Mouse (Mus musculus): ENCODE results near the gene Tmem170b. TPM values are rescaled to one million over a fixed set of nuclear protein-coding genes. Genes with fewer than 3 reads are reported as not detected.

Gene Tmem170b
- polyA plus RNA-seq, 1 experiment from 2014 or later = 22.2 TPM

GRCm38 (mm10) chr13:41638083-41638482, 32.4 kb downstream of the Tmem170b start:
- Histone ChIP-seq H3K4me2 (ENCODE audit: low read length) (no peak overlapping the region), H3K4me1 (ENCODE audit: control insufficient read depth in 2 of 2, insufficient read depth in 2 of 2, low read length in 2 of 2) (peaks cover 2 to 3% of the 10 kb centered on the region in 2 experiments; a peak in 1 of 4 replicates), H3K4me3 (ENCODE audit: control insufficient read depth in 1 of 2, insufficient read depth in 1 of 2, low read depth in 1 of 2, low read length in 2 of 2) (no peak overlapping the region), H3K27me3 (ENCODE audit: control insufficient read depth, insufficient read depth, low read length) (no peaks in the 10 kb centered on the region), H3K27ac (replicated peaks in 1 of 2; ENCODE audit: control insufficient read depth in 1 of 2, insufficient read depth in 1 of 2, low read depth in 2 of 2, low read length in 2 of 2) (no peak overlapping the region), H3K9me3 (ENCODE audit: control insufficient read depth, low read length) (no peaks in the 10 kb centered on the region), H3K9ac (ENCODE audit: low read length) (no peak overlapping the region), H3K36me3 (ENCODE audit: control insufficient read depth, insufficient read depth, low read length) (peaks cover 13% of the 10 kb centered on the region; the same call in 1 of the 2 replicates)
- no peak for ATAC-seq (ENCODE audit: insufficient number of reproducible peaks, insufficient read depth, low FRiP score, low read depth)
- 81% methylated on average over 4 of the region's 4 CpGs for WGBS

GRCm38 (mm10) chr13:41642851-41643250, 37.1 kb downstream of the Tmem170b start:
- Histone ChIP-seq H3K9ac (ENCODE audit: low read length) (peak overlapping the region; percentile 59), H3K27ac (replicated peaks in 1 of 2; ENCODE audit: control insufficient read depth in 1 of 2, insufficient read depth in 1 of 2, low read depth in 2 of 2, low read length in 2 of 2) (no peak overlapping the region), H3K4me1 (ENCODE audit: control insufficient read depth in 2 of 2, insufficient read depth in 2 of 2, low read length in 2 of 2) (peaks cover 16 to 20% of the 10 kb centered on the region in 2 experiments), H3K9me3 (ENCODE audit: control insufficient read depth, low read length) (no peaks in the 10 kb centered on the region), H3K4me2 (ENCODE audit: low read length) (peak overlapping the region; percentile 36), H3K4me3 (ENCODE audit: control insufficient read depth in 1 of 2, insufficient read depth in 1 of 2, low read depth in 1 of 2, low read length in 2 of 2) (no peak overlapping the region), H3K36me3 (ENCODE audit: control insufficient read depth, insufficient read depth, low read length) (0 out of 2 replicates have a peak, but pooled peaks cover 2% of the 10 kb centered on the region), H3K27me3 (ENCODE audit: control insufficient read depth, insufficient read depth, low read length) (no peaks in the 10 kb centered on the region)
- ATAC-seq (ENCODE audit: insufficient number of reproducible peaks, insufficient read depth, low FRiP score, low read depth) = no peak
- WGBS = 11% methylated on average over 6 of the region's 6 CpGs

DNA sequence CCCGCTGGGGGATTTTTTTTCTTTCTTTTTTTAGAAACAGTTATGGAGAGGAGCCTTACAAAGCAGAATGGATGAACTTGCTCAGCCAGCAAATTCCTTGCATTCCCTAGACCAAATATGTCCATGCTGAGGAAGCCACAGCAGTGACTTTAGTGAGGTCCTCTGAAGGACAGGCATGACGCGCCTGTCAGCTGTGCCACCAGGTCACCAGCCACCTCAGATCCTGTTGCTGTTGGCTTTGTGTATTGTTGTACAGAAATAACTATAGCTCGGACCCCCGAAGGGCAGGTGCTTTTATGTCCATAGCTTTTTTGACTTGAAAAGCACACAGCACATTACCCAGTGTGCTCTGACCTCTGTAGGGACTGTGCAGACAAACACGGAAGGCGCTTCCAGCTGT, 38.1 kb downstream of the Tmem170b start:
- 21% methylated on average over 7 of the region's 7 CpGs for WGBS
- H3K27me3 ChIP-seq (ENCODE audit: control insufficient read depth, insufficient read depth, low read length) = no peaks in the 10 kb centered on the region
- ATAC-seq (ENCODE audit: insufficient number of reproducible peaks, insufficient read depth, low FRiP score, low read depth) = peak; percentile 87
- peaks cover 19 to 24% of the 10 kb centered on the region in 2 experiments for H3K4me1 ChIP-seq (ENCODE audit: control insufficient read depth in 2 of 2, insufficient read depth in 2 of 2, low read length in 2 of 2)
- no peaks in the 10 kb centered on the region for H3K9me3 ChIP-seq (ENCODE audit: control insufficient read depth, low read length)
- H3K4me2 ChIP-seq (ENCODE audit: low read length) = peak overlapping the region; percentile 36
- peak overlapping the region; percentile 95 to 96 for H3K27ac ChIP-seq (replicated peaks in 1 of 2; ENCODE audit: control insufficient read depth in 1 of 2, insufficient read depth in 1 of 2, low read depth in 2 of 2, low read length in 2 of 2)
- no peak overlapping the region for H3K4me3 ChIP-seq (ENCODE audit: control insufficient read depth in 1 of 2, insufficient read depth in 1 of 2, low read depth in 1 of 2, low read length in 2 of 2)
- H3K36me3 ChIP-seq (ENCODE audit: control insufficient read depth, insufficient read depth, low read length) = 0 out of 2 replicates have a peak, but pooled peaks cover 2% of the 10 kb centered on the region
- H3K9ac ChIP-seq (ENCODE audit: low read length) = peak overlapping the region; percentile 59

DNA sequence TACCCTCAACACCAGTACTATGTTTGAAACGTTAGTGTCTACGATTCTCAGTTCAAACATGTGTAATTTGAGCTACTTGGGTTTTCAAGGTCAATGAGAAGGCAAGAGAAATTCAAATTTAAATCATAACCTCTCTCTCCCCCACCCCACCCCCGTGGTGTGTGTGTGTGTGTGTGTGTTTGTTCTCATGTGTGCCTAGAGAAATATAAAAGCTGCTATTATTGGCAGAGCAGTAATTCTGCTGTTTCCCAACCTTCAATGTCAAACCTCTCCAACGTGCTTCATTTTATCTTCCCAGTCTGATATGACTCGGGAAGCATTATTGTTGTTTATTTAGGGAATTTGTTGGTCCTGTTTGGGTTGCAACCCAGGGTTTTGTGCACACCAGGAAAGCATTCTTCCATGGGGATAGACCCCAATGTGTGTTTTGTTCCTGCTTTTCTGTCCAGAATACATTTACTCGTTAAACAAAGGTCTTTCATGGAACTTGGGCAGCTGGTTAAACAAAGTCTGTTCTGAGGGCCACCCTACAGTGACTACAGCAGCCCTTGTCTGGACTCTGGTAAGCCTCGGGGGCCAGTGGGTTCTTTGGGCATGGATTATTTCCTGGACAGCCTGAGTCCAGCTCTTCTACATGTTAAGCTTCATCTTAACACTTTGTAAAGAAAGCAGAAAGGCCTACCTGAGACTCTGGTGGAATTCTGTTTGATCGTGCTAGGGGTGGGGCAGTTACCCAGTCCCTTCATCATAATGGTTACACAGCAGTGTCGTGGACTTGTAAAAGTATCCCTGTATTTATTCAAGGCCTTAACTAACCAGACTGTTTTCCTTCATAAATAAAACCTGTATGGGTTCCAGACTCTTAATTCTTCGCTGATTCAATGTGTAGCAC, 39.1 kb downstream of the Tmem170b start:
- no peaks in the 10 kb centered on the region for H3K9me3 ChIP-seq (ENCODE audit: control insufficient read depth, low read length)
- peak overlapping the region; percentile 94 to 96 for H3K27ac ChIP-seq (replicated peaks in 1 of 2; ENCODE audit: control insufficient read depth in 1 of 2, insufficient read depth in 1 of 2, low read depth in 2 of 2, low read length in 2 of 2)
- no peak for ATAC-seq (ENCODE audit: insufficient number of reproducible peaks, insufficient read depth, low FRiP score, low read depth)
- H3K9ac ChIP-seq (ENCODE audit: low read length) = no peak overlapping the region
- H3K27me3 ChIP-seq (ENCODE audit: control insufficient read depth, insufficient read depth, low read length) = no peaks in the 10 kb centered on the region
- no peaks in the 10 kb centered on the region for H3K36me3 ChIP-seq (ENCODE audit: control insufficient read depth, insufficient read depth, low read length)
- H3K4me1 ChIP-seq (ENCODE audit: control insufficient read depth in 2 of 2, insufficient read depth in 2 of 2, low read length in 2 of 2) = peaks cover 24 to 28% of the 10 kb centered on the region in 2 experiments
- no peak overlapping the region for H3K4me3 ChIP-seq (ENCODE audit: control insufficient read depth in 1 of 2, insufficient read depth in 1 of 2, low read depth in 1 of 2, low read length in 2 of 2)
- H3K4me2 ChIP-seq (ENCODE audit: low read length) = no peak overlapping the region
- 46% methylated on average over 10 of the region's 10 CpGs for WGBS

DNA sequence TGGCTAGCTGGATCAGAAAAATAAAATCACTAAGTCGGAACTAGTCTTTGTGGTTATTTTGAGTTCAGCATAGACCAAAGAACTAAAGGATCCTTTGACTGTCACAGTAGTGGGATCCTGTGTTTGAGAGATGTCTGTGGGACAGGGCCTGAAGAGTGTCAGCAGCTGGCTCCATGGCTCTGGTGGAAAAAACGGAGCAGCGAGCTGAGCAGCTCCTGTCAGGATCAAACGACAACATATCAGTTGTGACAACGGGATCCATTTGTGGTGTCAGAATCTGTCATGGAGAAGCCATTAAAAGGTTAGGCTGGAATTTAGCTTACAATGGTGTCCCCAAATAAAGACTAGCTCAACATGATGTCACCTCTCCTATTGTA, 39.8 kb downstream of the Tmem170b start:
- no peak overlapping the region for H3K9ac ChIP-seq (ENCODE audit: low read length)
- no peak for ATAC-seq (ENCODE audit: insufficient number of reproducible peaks, insufficient read depth, low FRiP score, low read depth)
- no peaks in the 10 kb centered on the region for H3K9me3 ChIP-seq (ENCODE audit: control insufficient read depth, low read length)
- H3K4me2 ChIP-seq (ENCODE audit: low read length) = no peak overlapping the region
- no peak overlapping the region for H3K4me3 ChIP-seq (ENCODE audit: control insufficient read depth in 1 of 2, insufficient read depth in 1 of 2, low read depth in 1 of 2, low read length in 2 of 2)
- H3K27me3 ChIP-seq (ENCODE audit: control insufficient read depth, insufficient read depth, low read length) = no peaks in the 10 kb centered on the region
- no peak overlapping the region; a peak in 1 of 4 replicates for H3K27ac ChIP-seq (replicated peaks in 1 of 2; ENCODE audit: control insufficient read depth in 1 of 2, insufficient read depth in 1 of 2, low read depth in 2 of 2, low read length in 2 of 2)
- WGBS = 46% methylated on average over 5 of the region's 5 CpGs
- no peaks in the 10 kb centered on the region for H3K36me3 ChIP-seq (ENCODE audit: control insufficient read depth, insufficient read depth, low read length)
- H3K4me1 ChIP-seq (ENCODE audit: control insufficient read depth in 2 of 2, insufficient read depth in 2 of 2, low read length in 2 of 2) = peaks cover 24 to 28% of the 10 kb centered on the region in 2 experiments

- Histone ChIP-seq H3K36me3 (ENCODE audit: control insufficient read depth, insufficient read depth, low read length) (no peaks in the 10 kb centered on the region), H3K4me2 (ENCODE audit: low read length) (no peak overlapping the region), H3K9ac (ENCODE audit: low read length) (no peak overlapping the region), H3K27me3 (ENCODE audit: control insufficient read depth, insufficient read depth, low read length) (no peaks in the 10 kb centered on the region), H3K9me3 (ENCODE audit: control insufficient read depth, low read length) (no peaks in the 10 kb centered on the region), H3K27ac (replicated peaks in 1 of 2; ENCODE audit: control insufficient read depth in 1 of 2, insufficient read depth in 1 of 2, low read depth in 2 of 2, low read length in 2 of 2) (no peak overlapping the region), H3K4me3 (ENCODE audit: control insufficient read depth in 1 of 2, insufficient read depth in 1 of 2, low read depth in 1 of 2, low read length in 2 of 2) (no peak overlapping the region), H3K4me1 (ENCODE audit: control insufficient read depth in 2 of 2, insufficient read depth in 2 of 2, low read length in 2 of 2) (peaks cover 24 to 28% of the 10 kb centered on the region in 2 experiments)
- WGBS = 77% methylated on average over 6 of the region's 6 CpGs
- ATAC-seq (ENCODE audit: insufficient number of reproducible peaks, insufficient read depth, low FRiP score, low read depth) = no peak
Observed at GRCm38 (mm10) chr13:41647976-41648375, 42.3 kb downstream of the Tmem170b start.

DNA sequence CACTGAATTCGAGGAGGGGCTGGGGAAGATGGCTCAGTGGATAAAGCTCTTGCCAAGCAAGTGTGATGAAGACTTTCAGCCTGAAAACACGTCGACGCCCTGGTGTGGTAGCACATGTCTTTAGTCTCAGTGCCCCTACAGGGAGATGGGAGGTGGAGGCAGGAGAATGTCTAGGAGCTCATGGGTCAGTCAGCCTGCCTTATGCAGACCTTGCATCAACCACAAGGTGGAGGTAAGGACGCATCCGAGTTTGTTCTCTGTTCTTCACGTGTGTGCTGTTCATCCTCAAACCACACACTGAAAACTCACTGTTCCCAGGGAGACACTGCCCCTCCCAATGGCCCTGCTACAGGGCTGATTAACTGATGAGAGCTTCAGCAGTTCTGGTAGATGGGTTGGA, 45.0 kb downstream of the Tmem170b start:
- H3K27me3 ChIP-seq (ENCODE audit: control insufficient read depth, insufficient read depth, low read length) = no peaks in the 10 kb centered on the region
- WGBS = 75% methylated on average over 7 of the region's 7 CpGs
- no peak overlapping the region for H3K4me3 ChIP-seq (ENCODE audit: control insufficient read depth in 1 of 2, insufficient read depth in 1 of 2, low read depth in 1 of 2, low read length in 2 of 2)
- H3K4me1 ChIP-seq (ENCODE audit: control insufficient read depth in 2 of 2, insufficient read depth in 2 of 2, low read length in 2 of 2) = peaks cover 12 to 15% of the 10 kb centered on the region in 2 experiments
- H3K27ac ChIP-seq (replicated peaks in 1 of 2; ENCODE audit: control insufficient read depth in 1 of 2, insufficient read depth in 1 of 2, low read depth in 2 of 2, low read length in 2 of 2) = no peak overlapping the region
- H3K9ac ChIP-seq (ENCODE audit: low read length) = no peak overlapping the region
- ATAC-seq (ENCODE audit: insufficient number of reproducible peaks, insufficient read depth, low FRiP score, low read depth) = no peak
- no peak overlapping the region for H3K4me2 ChIP-seq (ENCODE audit: low read length)
- no peaks in the 10 kb centered on the region for H3K9me3 ChIP-seq (ENCODE audit: control insufficient read depth, low read length)
- H3K36me3 ChIP-seq (ENCODE audit: control insufficient read depth, insufficient read depth, low read length) = no peaks in the 10 kb centered on the region

Measured in heart, embryonic 14.5 days (tissue).